Mouse (Mus musculus) embryonic fibroblast, embryonic 13.5 days (primary cell): Measurements from ENCODE around the gene Shtn1.

Experiments used
- CTCF ChIP-seq: IDR thresholded peaks from 2 replicates; pipeline ENCODE4 v1.5.1; 2011; ENCODE audit warnings: mild to moderate bottlenecking, control low read depth, low read length, moderate library complexity, borderline replicate concordance; ENCODE audit not compliant: insufficient read depth
- POLR2A ChIP-seq: IDR thresholded peaks from 2 replicates; pipeline ENCODE4 v1.6.1; 2011; ENCODE audit warnings: low read depth, mild to moderate bottlenecking, control low read depth, low read length, moderate library complexity

DNA sequence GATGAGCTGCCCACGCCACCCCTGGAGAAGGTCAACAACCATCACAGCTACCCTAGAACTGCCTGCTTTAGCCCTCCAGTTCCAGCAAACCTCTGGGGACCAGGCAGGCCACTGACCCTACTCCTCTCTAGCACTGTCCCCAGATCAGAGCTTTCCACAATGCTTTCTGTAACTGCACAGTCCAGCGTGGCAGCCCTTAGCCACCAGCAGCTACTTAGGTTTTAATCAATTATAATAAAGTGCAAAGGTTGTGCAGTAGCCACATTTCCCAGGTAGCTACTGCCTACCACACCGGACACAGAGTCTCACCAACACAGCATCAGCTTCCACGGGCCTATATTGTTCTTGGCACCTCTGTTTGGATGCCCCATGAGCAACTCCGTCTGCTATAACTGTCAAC lies 11.3 kb downstream of the Shtn1 start:
- no peak for TF ChIP-seq CTCF
- no peak for TF ChIP-seq POLR2A
